8 mouse cellular contexts compared by ENCODE assay signal in the genomic region with DNA sequence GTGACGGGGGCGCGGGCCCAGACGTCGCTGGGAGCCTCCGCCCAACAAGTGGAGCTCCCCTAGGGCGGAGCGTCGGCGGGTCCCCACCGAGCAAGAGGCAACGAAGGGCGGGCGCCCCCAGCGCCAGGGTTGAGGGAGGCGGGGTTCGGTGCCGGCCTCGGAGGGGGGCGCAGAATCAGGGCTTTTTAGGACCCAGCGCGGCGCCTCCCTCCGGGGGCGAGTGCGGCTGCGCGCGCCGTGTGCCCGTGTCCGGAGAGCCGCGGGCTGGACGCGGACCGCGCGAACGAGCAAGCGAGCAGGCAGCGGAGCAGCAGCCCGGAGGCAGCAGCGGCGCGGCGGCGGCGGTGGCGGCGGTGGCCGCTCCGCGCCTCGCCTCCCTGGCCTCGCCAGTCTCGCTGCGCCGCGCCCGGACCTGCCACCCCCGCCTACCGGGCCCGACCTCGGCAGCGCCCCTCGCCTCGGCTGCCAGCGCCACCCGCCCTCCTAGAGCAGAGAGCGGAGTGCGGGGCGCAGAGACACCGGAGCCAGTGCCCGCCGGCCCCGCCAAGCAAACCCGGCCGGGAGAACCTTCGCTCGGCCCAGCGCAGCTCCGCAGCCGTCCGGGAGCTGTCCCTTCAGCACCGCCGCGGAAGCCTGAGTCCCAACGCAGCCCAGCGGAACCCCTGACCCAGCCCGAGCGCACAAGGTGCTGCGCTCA. TPM values are rescaled to one million over a fixed set of nuclear protein-coding genes. Genes with fewer than 3 reads are reported as not detected.
DNase-seq lines count a peak whose midpoint lies in the region; ATAC-seq and TF ChIP-seq lines count a peak whose summit lies in the region.

A gene (plus strand): TSS at position 267 of the 697 bp plus-strand sequence.

- no peak for TF ChIP-seq EP300 in heart, postnatal 0 days (IDR thresholded peaks at IDR 0.05; ENCODE audit: low read depth)

- no peaks in the 10 kb centered on the region for H3K9me3 ChIP-seq in forebrain, embryonic 11.5 days (ENCODE audit: control insufficient read depth, low read length)
- no peaks in the 10 kb centered on the region for H3K9me3 ChIP-seq in heart, postnatal 0 days (replicated peaks; ENCODE audit: control insufficient read depth, low read length)
- no peaks in the 10 kb centered on the region for H3K9me3 ChIP-seq in liver, embryonic 15.5 days (replicated peaks)
- H3K9me3 ChIP-seq in neural tube, embryonic 12.5 days = no peaks in the 10 kb centered on the region

- no peak within 1 kb of the TSS for H3K27ac ChIP-seq in forebrain, embryonic 11.5 days (ENCODE audit: low read depth, low read length)
- H3K27ac ChIP-seq in heart, postnatal 0 days (ENCODE audit: low read depth) = no peak within 1 kb of the TSS
- no peak within 1 kb of the TSS for H3K27ac ChIP-seq in liver, embryonic 15.5 days (replicated peaks)
- peak within 1 kb of the TSS; percentile 42; the same call in 1 of the 2 replicates for H3K27ac ChIP-seq in neural tube, embryonic 12.5 days
- no peak within 1 kb of the TSS for H3K27ac ChIP-seq in testis, adult 2 months (ENCODE audit: control insufficient read depth, insufficient read depth, low read depth, low read length)

- DNase-seq in B cell, adult 2 months = peak; percentile 84 to 85
- peak; percentile 89 for DNase-seq in brain, embryonic 14.5 days (ENCODE audit: low read depth)
- peak; percentile 88 for DNase-seq in forebrain, embryonic 11.5 days (ENCODE audit: low spot score)
- peak; percentile 56 for DNase-seq in heart, postnatal 0 days (ENCODE audit: low spot score)
- peak; percentile 85 for DNase-seq in kidney, postnatal 14 days

- peak within 1 kb of the TSS; percentile 52 for H3K4me3 ChIP-seq in forebrain, embryonic 11.5 days (ENCODE audit: low read depth, low read length)
- H3K4me3 ChIP-seq in heart, postnatal 0 days (ENCODE audit: low read depth, low read length) = peak within 1 kb of the TSS; percentile 43
- H3K4me3 ChIP-seq in liver, embryonic 15.5 days (replicated peaks) = peak within 1 kb of the TSS; percentile 29
- peak within 1 kb of the TSS; percentile 68 for H3K4me3 ChIP-seq in neural tube, embryonic 12.5 days
- H3K4me3 ChIP-seq in testis, adult 2 months (ENCODE audit: control insufficient read depth, low read depth, low read length) = peak within 1 kb of the TSS; percentile 35

- ATAC-seq in forebrain, embryonic 11.5 days (replicated peaks; ENCODE audit: low FRiP score) = peak; percentile 72
- ATAC-seq in heart, postnatal 0 days (ENCODE audit: insufficient read depth, low read depth) = peak; percentile 87
- peak; percentile 47 for ATAC-seq in liver, embryonic 15.5 days (ENCODE audit: insufficient read depth)
- ATAC-seq in neural tube, embryonic 12.5 days (ENCODE audit: low FRiP score, low read depth) = peak; percentile 57

- H3K4me1 ChIP-seq in forebrain, embryonic 11.5 days (replicated peaks; ENCODE audit: control insufficient read depth, insufficient read depth, low read length) = peaks cover 10% of the 10 kb centered on the region
- H3K4me1 ChIP-seq in heart, postnatal 0 days (ENCODE audit: control insufficient read depth, insufficient read depth) = peaks cover 7% of the 10 kb centered on the region; the same call in 1 of the 2 replicates
- peaks cover 6% of the 10 kb centered on the region for H3K4me1 ChIP-seq in liver, embryonic 15.5 days (replicated peaks)
- H3K4me1 ChIP-seq in neural tube, embryonic 12.5 days = peaks cover 44% of the 10 kb centered on the region
- H3K4me1 ChIP-seq in testis, adult 2 months (ENCODE audit: control insufficient read depth, insufficient read depth, low read length) = peaks cover 20% of the 10 kb centered on the region

- peaks cover 55% of the 10 kb centered on the region for H3K27me3 ChIP-seq in forebrain, embryonic 11.5 days (ENCODE audit: control insufficient read depth, insufficient read depth, low read length)
- H3K27me3 ChIP-seq in heart, postnatal 0 days (ENCODE audit: control insufficient read depth, insufficient read depth, low read length) = peaks cover 68% of the 10 kb centered on the region
- H3K27me3 ChIP-seq in liver, embryonic 15.5 days = peaks cover 76% of the 10 kb centered on the region
- peaks cover 67% of the 10 kb centered on the region for H3K27me3 ChIP-seq in neural tube, embryonic 12.5 days (replicated peaks)
- peaks cover 2% of the 10 kb centered on the region for H3K27me3 ChIP-seq in testis, adult 2 months (ENCODE audit: control insufficient read depth, insufficient read depth, low read length)

- under 1% methylated on average over 69 of the region's 93 CpGs for WGBS in forebrain, embryonic 11.5 days
- under 1% methylated on average over 53 of the region's 93 CpGs for WGBS in heart, postnatal 0 days
- WGBS in liver, embryonic 15.5 days (ENCODE audit: insufficient replicate concordance) = 1% methylated on average over 68 of the region's 93 CpGs
- WGBS in neural tube, embryonic 12.5 days = 1% methylated on average over 72 of the region's 93 CpGs

- peak within 1 kb of the TSS; percentile 88 for H3K4me2 ChIP-seq in forebrain, embryonic 11.5 days (ENCODE audit: low read depth, low read length, severe bottlenecking)
- H3K4me2 ChIP-seq in heart, postnatal 0 days (ENCODE audit: low read depth, low read length) = peak within 1 kb of the TSS; percentile 75
- H3K4me2 ChIP-seq in liver, embryonic 15.5 days = peak within 1 kb of the TSS; percentile 58
- peak within 1 kb of the TSS; percentile 77 for H3K4me2 ChIP-seq in neural tube, embryonic 12.5 days (replicated peaks)

- H3K9ac ChIP-seq in forebrain, embryonic 11.5 days (ENCODE audit: low read length) = peak within 1 kb of the TSS; percentile 40
- no peak within 1 kb of the TSS for H3K9ac ChIP-seq in heart, postnatal 0 days (replicated peaks; ENCODE audit: low read depth, low read length)
- no peak within 1 kb of the TSS for H3K9ac ChIP-seq in liver, embryonic 15.5 days
- peak within 1 kb of the TSS; percentile 84 for H3K9ac ChIP-seq in neural tube, embryonic 12.5 days

- peak; percentile 74 for TF ChIP-seq POLR2A in brain, embryonic 14.5 days (IDR thresholded peaks at IDR 0.05; ENCODE audit: borderline replicate concordance, extremely low read depth, insufficient read depth, insufficient read length, poor library complexity, severe bottlenecking)
- no peak for TF ChIP-seq POLR2A in testis, adult 2 months (IDR thresholded peaks at IDR 0.05; ENCODE audit: control insufficient read depth, low read depth, low read length)

- peak; percentile 4; the same call in 1 of the 2 replicates for TF ChIP-seq CTCF in brain, embryonic 14.5 days (IDR thresholded peaks at IDR 0.05; ENCODE audit: borderline replicate concordance, extremely low read depth, insufficient read depth, insufficient read length)
- no peak for TF ChIP-seq CTCF in heart, postnatal 0 days (IDR thresholded peaks at IDR 0.05; ENCODE audit: low read depth)
- TF ChIP-seq CTCF in testis, adult 2 months (IDR thresholded peaks at IDR 0.05; ENCODE audit: control insufficient read depth, insufficient read depth, insufficient replicate concordance, low read depth, low read length) = no peak

- no peaks in the 10 kb centered on the region for H3K36me3 ChIP-seq in forebrain, embryonic 11.5 days (ENCODE audit: control insufficient read depth, insufficient read depth, low read length)
- no peaks in the 10 kb centered on the region for H3K36me3 ChIP-seq in heart, postnatal 0 days (replicated peaks; ENCODE audit: control insufficient read depth, insufficient read depth, low read length)
- H3K36me3 ChIP-seq in liver, embryonic 15.5 days (replicated peaks) = no peaks in the 10 kb centered on the region
- H3K36me3 ChIP-seq in neural tube, embryonic 12.5 days = no peaks in the 10 kb centered on the region
- H3K36me3 ChIP-seq in testis, adult 2 months (ENCODE audit: control insufficient read depth, insufficient read depth, low read length) = no peaks in the 10 kb centered on the region

RNA-seq across cellular contexts. Expression of the gene that starts here (rescaled TPM):
- polyA plus RNA-seq in brain, embryonic 14.5 days (2012; rRNA removed) = 14.9 and 28.9 TPM in 2 replicates
- polyA plus RNA-seq in forebrain, embryonic 11.5 days (2014; fragmentation: Nextera tagmentation; extraction: Ambion mirVana) = 0.92 and 1.0 TPM in 2 replicates
- total RNA-seq in heart, postnatal 0 days (2014; rRNA removed; ENCODE audit: low replicate concordance) = 0.04 TPM in 1 of 2 replicates, not detected in the other
- polyA plus RNA-seq in heart, postnatal 0 days (2015; fragmentation: Nextera tagmentation; extraction: Ambion mirVana) = not detected in 2 replicates
- 0.01 TPM in 1 of 2 replicates, not detected in the other for polyA plus RNA-seq in liver, embryonic 15.5 days (2015; fragmentation: Nextera tagmentation; extraction: Ambion mirVana)
- polyA plus RNA-seq in neural tube, embryonic 12.5 days (2016; fragmentation: Nextera tagmentation; extraction: Ambion mirVana) = 7.3 and 9.7 TPM in 2 replicates
- 14.6 and 19.1 TPM in 2 replicates for polyA plus RNA-seq in testis, adult 2 months (2012; rRNA removed)

Comparison
In these comparisons a context has a peak if more than half of its experiments do, and no peak if none do; other contexts are left out.
1. Peak in DNase-seq, ATAC-seq, H3K4me3 ChIP-seq and H3K4me2 ChIP-seq in heart, postnatal 0 days; RNA of the gene not detected or under 1 TPM.
2. Peak in ATAC-seq, H3K4me3 ChIP-seq and H3K4me2 ChIP-seq in liver, embryonic 15.5 days; RNA of the gene not detected or under 1 TPM.
3. H3K9ac ChIP-seq: peak in forebrain, embryonic 11.5 days (single experiment) and neural tube, embryonic 12.5 days (single experiment); none in heart, postnatal 0 days (single experiment) and liver, embryonic 15.5 days (single experiment).
4. Peak in every context shown above with its lines, with median percentiles within 50 percentile points of each other: DNase-seq, ATAC-seq, H3K4me2 ChIP-seq and H3K4me3 ChIP-seq.